17 mouse cellular contexts compared by ENCODE assay signal in genomic region chr16:63287655-63288054, GRCm38 (mm10).
DNase-seq lines count a peak whose midpoint lies in the region; ATAC-seq and TF ChIP-seq lines count a peak whose summit lies in the region.
"Had no signal": no experiment of that assay in that cellular context is flagged by ENCODE, and none has a peak within 500 bp of the region (broad histone marks: within the 10 kb centered on the region; RNA-seq: fewer than 3 reads in every experiment).

No protein-coding gene starts in this region.

- H3K9ac ChIP-seq in lung, embryonic 14.5 days: no peak overlapping the region
- no peak overlapping the region for H3K9ac ChIP-seq in embryonic facial prominence, embryonic 12.5 days
- no peak overlapping the region for H3K9ac ChIP-seq in limb, embryonic 14.5 days (ENCODE audit: low read depth, low read length, severe bottlenecking)
- H3K9ac ChIP-seq: forebrain, embryonic 12.5 days; neural tube, embryonic 12.5 days had no signal

- peak; percentile 73 for DNase-seq in lung, embryonic 14.5 days
- DNase-seq in lung, adult 18-20 months: no peak
- peak; percentile 88 for DNase-seq in limb, embryonic 14.5 days (ENCODE audit: low spot score)
- no peak for DNase-seq in c-Kit-positive CD71-positive TER-119-positive erythroid progenitor cells, embryonic 14.5 days (ENCODE audit: low spot score)
- no peak for DNase-seq in ovary, postnatal 14 days (ENCODE audit: low spot score)
- DNase-seq: cerebellum, postnatal 10 days; gastrocnemius, postnatal 14 days; heart, adult 2 months; kidney, adult 11 months; lung, postnatal 36 days; right cerebral cortex, postnatal 14 days had no signal

- no peaks in the 10 kb centered on the region for H3K27me3 ChIP-seq in lung, embryonic 14.5 days (ENCODE audit: insufficient read depth, low read length)
- H3K27me3 ChIP-seq in embryonic facial prominence, embryonic 12.5 days: no peaks in the 10 kb centered on the region
- H3K27me3 ChIP-seq in limb, embryonic 14.5 days (ENCODE audit: control insufficient read depth, insufficient read depth, low read length): no peaks in the 10 kb centered on the region
- H3K27me3 ChIP-seq: forebrain, embryonic 12.5 days; neural tube, embryonic 12.5 days had no signal

- no peaks in the 10 kb centered on the region for H3K9me3 ChIP-seq in lung, embryonic 14.5 days (ENCODE audit: low read depth, low read length)
- H3K9me3 ChIP-seq in embryonic facial prominence, embryonic 12.5 days: no peaks in the 10 kb centered on the region
- H3K9me3 ChIP-seq in limb, embryonic 14.5 days (ENCODE audit: control insufficient read depth, low read length): no peaks in the 10 kb centered on the region
- H3K9me3 ChIP-seq: forebrain, embryonic 12.5 days; G1E; neural tube, embryonic 12.5 days had no signal

- no peak overlapping the region for H3K27ac ChIP-seq in lung, embryonic 14.5 days (ENCODE audit: low read depth)
- H3K27ac ChIP-seq in embryonic facial prominence, embryonic 12.5 days: no peak overlapping the region
- H3K27ac ChIP-seq in embryonic fibroblast, embryonic 13.5 days (ENCODE audit: insufficient read depth, low read length): peak overlapping the region; percentile 68
- H3K27ac ChIP-seq in limb, embryonic 14.5 days (replicated peaks; ENCODE audit: low read depth, low read length): no peak overlapping the region
- H3K27ac ChIP-seq: forebrain, embryonic 12.5 days; heart, adult 2 months; left cerebral cortex, adult 2 months; neural tube, embryonic 12.5 days had no signal

- ATAC-seq in lung, embryonic 14.5 days (ENCODE audit: insufficient read depth): no peak; the same call in 1 of the 2 replicates
- peak; percentile 74; the same call in 1 of the 2 replicates for ATAC-seq in embryonic facial prominence, embryonic 12.5 days (ENCODE audit: insufficient number of reproducible peaks, insufficient read depth, low FRiP score, low TSS enrichment)
- ATAC-seq in limb, embryonic 14.5 days (ENCODE audit: low FRiP score, low read depth): peak; percentile 89

- no peak for TF ChIP-seq CTCF in lung, embryonic 14.5 days (IDR thresholded peaks at IDR 0.05; ENCODE audit: low read depth)
- no peak for TF ChIP-seq CTCF in embryonic fibroblast, embryonic 13.5 days (IDR thresholded peaks at IDR 0.05; ENCODE audit: borderline replicate concordance, insufficient read depth, low read length)

- no peaks in the 10 kb centered on the region for H3K36me3 ChIP-seq in lung, embryonic 14.5 days (ENCODE audit: insufficient read depth)
- H3K36me3 ChIP-seq in embryonic facial prominence, embryonic 12.5 days: no peaks in the 10 kb centered on the region
- no peaks in the 10 kb centered on the region for H3K36me3 ChIP-seq in limb, embryonic 14.5 days (ENCODE audit: control insufficient read depth, insufficient read depth, low read length)
- H3K36me3 ChIP-seq: forebrain, embryonic 12.5 days; G1E; neural tube, embryonic 12.5 days had no signal

- 45% methylated on average over 7 of the region's 7 CpGs for WGBS in lung, embryonic 14.5 days
- 30% methylated on average over 7 of the region's 7 CpGs for WGBS in embryonic facial prominence, embryonic 12.5 days
- 17% methylated on average over 7 of the region's 7 CpGs for WGBS in limb, embryonic 14.5 days

- H3K4me3 ChIP-seq in lung, embryonic 14.5 days (ENCODE audit: low read depth, low read length): no peak overlapping the region
- no peak overlapping the region for H3K4me3 ChIP-seq in embryonic facial prominence, embryonic 12.5 days
- no peak overlapping the region for H3K4me3 ChIP-seq in embryonic fibroblast, embryonic 13.5 days (ENCODE audit: insufficient read depth, low read length)
- no peak overlapping the region for H3K4me3 ChIP-seq in limb, embryonic 14.5 days (replicated peaks; ENCODE audit: low read length)
- H3K4me3 ChIP-seq: forebrain, embryonic 12.5 days; heart, adult 2 months; left cerebral cortex, adult 2 months; neural tube, embryonic 12.5 days had no signal

- no peak for TF ChIP-seq POLR2A in embryonic fibroblast, embryonic 13.5 days (IDR thresholded peaks at IDR 0.05; ENCODE audit: low read depth, low read length)
- TF ChIP-seq POLR2A in limb, embryonic 14.5 days (IDR thresholded peaks at IDR 0.05; ENCODE audit: borderline replicate concordance, extremely low read depth, insufficient read depth, insufficient read length): no peak

- H3K4me2 ChIP-seq in lung, embryonic 14.5 days: no peak overlapping the region
- no peak overlapping the region for H3K4me2 ChIP-seq in embryonic facial prominence, embryonic 12.5 days (replicated peaks)
- H3K4me2 ChIP-seq in limb, embryonic 14.5 days (replicated peaks; ENCODE audit: low read depth, low read length, severe bottlenecking): no peak overlapping the region; the same call in 1 of the 2 replicates
- H3K4me2 ChIP-seq: forebrain, embryonic 12.5 days; neural tube, embryonic 12.5 days had no signal

- H3K4me1 ChIP-seq in lung, embryonic 14.5 days (ENCODE audit: insufficient read depth): no peaks in the 10 kb centered on the region
- peaks cover 4% of the 10 kb centered on the region; the same call in 1 of the 2 replicates for H3K4me1 ChIP-seq in embryonic facial prominence, embryonic 12.5 days
- no peaks in the 10 kb centered on the region for H3K4me1 ChIP-seq in embryonic fibroblast, embryonic 13.5 days (ENCODE audit: control insufficient read depth, insufficient read depth, low read length)
- 0 out of 2 replicates have a peak, but pooled peaks cover 2% of the 10 kb centered on the region for H3K4me1 ChIP-seq in limb, embryonic 14.5 days (ENCODE audit: control insufficient read depth, insufficient read depth, low read length)
- H3K4me1 ChIP-seq: forebrain, embryonic 12.5 days; neural tube, embryonic 12.5 days had no signal

Comparison
In these comparisons a context has a peak if more than half of its experiments do, and no peak if none do; other contexts are left out.
1. DNase-seq: peak in lung, embryonic 14.5 days (single experiment) and limb, embryonic 14.5 days (single experiment); none in lung, adult 18-20 months (0 of 2), c-Kit-positive CD71-positive TER-119-positive erythroid progenitor cells, embryonic 14.5 days (single experiment) and ovary, postnatal 14 days (single experiment).